Mouse (Mus musculus): ENCODE measurements around the gene Mfng.

The Mfng gene

DNA sequence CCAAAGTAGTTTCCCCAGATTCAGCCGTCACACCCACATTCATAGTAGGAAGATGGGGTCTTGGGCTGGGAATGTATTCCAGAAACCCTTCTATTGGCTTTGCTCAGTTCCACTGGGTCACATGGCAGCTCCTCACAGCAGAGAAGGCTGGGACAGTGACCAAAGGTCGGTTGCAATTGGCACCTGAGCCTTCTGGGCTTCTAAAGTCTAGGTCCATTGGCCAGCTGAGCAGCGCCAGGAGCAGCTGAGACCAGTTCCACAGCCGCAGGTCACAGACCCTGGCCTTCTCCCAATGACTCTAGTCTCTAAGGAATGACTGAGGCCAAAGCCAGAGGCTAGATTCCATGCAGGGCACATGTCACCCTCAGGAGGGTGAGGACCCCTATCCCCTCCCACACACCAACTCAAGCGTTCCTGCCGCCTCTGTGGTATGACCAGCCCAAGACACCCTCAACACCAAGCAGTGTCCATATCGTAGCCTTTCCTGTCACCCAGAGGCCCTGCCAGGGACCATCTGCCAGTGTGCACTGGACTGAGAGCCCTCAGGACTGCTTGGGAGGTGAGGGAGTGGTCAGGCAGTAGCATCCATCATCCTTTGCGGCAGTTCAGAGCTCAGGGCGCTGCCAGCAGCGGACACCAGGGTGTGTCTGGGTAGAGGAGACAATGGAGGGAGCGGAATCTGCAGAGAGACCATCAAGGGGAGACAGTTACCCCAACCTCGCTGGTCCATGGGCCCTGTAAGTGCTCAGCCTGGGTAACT is 17.1 kb downstream of the Mfng start:
- peak; percentile 47 for DNase-seq

- no peak for DNase-seq
These were observed 18.0 kb downstream of the Mfng start for GRCm38 (mm10) chr15:78755226-78755625.

DNA sequence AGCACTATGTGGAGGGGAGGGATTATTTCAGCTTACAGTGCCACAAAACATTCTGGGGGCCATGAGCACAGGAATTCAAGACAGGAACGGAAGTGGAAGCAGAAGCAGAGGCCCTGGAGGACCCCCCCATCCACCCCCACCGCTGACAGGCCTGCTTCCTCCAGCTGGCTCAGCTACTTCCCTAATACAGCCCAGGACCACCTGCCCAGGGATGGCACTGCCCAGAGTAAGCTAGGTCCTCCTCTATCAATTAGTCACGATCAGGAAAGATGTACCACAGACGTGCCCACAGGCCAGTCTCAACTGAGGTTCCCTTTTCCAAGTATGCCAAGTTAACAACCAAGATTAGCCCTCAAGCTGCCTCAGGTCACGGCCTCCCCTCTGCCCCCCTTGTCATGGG is 19.1 kb downstream of the Mfng start:
- DNase-seq: no peak

DNA sequence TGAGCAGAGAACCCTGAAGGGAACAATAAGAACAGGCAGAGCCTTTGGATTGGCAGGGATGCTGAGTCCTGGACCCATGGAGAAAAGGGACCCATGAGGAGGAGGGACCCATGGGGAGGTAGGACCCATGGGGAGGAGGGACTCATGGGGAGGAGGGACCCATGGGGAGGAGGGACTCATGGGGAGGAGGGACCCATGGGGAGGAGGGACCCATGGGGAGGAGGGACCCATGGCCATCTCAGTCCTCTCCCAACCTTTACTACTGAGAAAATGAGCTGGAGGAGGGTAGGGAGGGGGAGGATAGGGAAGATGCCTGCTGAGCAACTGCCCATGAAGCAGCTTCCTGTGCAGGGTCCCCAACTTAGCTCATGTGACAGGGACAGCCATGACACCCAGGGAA is 20.3 kb downstream of the Mfng start:
- DNase-seq: no peak

GRCm38 (mm10) chr15:78750608-78751350 is 22.5 kb downstream of the Mfng start:
- no peak for DNase-seq

DNA sequence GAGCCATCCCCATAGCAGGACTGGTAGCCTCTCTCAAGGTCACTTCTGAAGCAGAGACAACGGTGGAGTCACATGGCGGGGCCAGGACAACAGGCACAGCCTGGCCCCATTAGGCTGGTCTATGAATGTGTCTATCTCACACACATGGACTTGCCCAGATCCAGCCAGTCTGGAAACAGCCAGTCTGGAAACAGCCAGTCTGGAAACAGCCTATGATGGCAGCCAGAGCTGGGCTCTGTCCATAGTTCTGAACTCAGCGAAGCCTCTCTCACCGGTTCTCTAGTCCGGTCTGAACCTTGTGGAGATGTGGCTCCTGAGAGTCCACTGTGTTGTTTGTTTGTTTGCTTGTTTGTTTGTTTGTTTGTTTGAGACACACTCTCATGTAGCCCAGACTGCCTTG is 23.4 kb downstream of the Mfng start:
- peak; percentile 54 for DNase-seq

DNA sequence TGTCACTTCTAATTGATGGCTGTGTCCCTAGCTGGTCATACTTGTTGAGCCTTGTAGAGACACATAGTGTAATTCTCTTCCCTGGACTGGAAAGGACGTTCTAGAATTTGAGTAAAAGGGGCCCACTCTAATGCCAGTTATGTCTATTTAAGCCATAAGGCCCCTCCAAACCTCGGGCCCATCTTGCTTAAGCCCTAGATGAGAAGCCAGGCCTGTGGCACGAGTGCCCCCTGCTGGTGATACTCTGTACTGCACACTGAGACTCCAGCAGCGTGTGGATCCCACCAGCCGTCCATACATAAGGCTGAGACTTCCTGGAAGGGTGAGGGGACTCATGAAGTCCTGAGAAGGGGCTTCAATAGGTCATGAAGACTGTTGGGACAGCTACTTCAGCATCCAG is 29.1 kb downstream of the Mfng start:
- DNase-seq: peak; percentile 74

DNA sequence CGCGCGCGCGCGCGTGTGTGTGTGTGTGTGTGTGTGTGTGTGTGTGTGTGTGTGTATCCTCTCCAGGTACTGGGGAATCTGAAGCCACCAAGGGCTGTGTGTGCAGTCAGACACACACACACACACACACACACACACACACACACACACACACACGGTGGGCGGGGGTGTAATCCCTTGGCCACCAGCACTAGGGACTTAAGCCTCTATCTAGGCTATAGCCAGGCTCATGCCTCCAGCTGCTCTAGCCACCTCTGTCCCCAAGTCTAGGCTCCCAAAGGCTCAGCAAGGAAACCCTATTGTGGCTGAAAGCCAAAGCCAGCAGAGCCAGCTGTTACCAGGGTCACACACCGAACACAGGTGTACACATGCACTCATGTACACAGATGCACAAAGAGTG is 30.4 kb downstream of the Mfng start:
- no peak for DNase-seq

DNA sequence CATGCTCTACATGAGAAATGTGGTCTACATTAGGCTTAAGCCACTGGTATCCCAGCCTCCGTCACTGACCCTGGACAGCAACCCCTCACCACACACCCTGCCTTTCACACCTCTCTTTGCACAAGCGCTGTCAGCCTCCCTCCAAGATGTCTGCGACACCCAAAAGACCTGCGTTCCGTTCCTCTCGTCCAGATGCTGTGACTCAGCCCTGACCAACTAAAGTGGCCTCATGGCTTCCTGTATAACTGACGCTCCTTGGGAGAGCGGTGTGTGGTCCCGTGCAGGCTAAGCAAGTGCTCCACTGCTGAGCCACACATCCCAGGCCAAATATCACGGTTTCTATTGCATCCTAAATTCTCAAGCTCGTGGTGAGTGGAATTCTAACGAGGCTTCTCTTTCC is 32.6 kb downstream of the Mfng start:
- no peak for DNase-seq

GRCm38 (mm10) chr15:78737146-78737545 is 36.1 kb downstream of the Mfng start:
- no peak for DNase-seq

DNA sequence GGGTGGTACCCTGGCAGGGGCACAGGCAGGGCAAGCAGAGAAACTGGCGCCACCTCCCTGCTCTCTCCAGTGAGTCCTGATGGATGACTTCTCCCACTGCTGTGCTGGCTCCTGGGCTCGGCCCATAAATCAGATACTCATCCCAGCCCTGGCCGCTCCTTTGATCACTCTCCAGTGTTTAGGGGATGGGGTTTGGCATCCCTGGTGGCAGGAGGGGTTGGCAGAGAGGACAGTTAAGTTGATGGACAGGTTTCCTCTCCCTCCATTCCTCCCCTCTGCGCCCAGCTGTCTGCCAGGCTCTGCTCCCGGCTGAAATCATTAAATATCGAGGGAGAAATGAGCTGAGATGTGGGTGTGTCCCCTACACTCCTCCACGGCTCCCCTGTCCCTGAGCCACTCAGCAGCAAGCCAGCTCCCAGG is 36.6 kb downstream of the Mfng start:
- no peak for DNase-seq

- no peak for DNase-seq
These were observed 37.1 kb downstream of the Mfng start for GRCm38 (mm10) chr15:78736181-78736579.

DNA sequence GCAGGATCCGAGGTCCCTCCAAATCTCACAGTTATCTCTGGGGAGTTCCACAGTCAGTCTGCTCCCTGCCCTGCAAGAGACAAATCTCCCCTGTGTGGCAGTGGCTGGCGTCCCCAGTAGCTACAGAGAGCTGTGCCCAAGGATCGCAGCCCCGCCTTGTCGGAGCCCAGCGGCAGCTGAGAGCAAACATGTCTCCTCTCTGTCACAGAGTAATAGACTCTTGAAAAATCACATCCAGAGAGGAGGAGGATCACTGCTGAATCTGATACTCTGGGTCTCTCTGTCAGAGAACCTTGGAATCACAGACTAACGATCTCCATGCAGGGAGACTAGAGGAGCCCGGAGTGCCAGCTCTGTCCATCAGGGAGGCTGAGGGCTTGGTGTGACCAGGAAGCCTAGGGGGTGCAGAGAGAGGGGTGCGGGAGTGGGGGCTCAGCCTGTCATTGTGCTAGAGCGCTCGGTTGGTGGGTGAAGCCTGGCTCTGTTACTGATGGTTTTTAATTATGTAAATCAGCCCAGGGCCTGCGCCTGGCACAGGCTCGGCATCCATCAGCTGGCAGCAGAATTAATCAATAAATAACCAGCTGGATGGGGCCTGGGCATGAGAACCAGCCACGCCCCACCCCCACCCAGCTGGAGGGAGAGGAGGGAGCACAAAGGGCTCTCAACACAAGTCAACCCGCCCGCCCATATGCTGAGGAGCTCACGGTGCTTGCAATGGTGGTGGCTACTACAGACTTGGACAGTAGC is 37.7 kb downstream of the Mfng start:
- peak; percentile 46 for DNase-seq

DNA sequence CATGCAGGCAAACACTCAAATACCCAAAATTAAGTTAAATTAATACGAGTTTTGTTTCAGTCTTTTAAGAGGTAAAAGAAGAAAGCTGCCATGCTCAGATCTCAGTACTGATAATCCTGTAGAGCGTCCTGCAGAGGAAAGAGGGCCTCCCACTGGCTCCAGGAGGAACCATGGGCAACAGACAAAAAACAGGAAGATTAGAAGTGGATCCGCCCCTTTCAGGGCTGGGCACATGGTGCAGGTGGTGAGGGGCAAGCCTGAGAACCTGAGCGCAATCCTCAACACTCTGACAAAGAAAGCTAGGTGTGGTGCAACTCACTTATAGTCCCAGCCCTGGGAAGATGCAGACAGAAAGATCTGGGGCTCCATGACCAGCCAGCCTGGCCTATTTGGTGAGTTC is 41.4 kb downstream of the Mfng start:
- DNase-seq: no peak

- no peak for DNase-seq
These were observed 42.8 kb downstream of the Mfng start for GRCm38 (mm10) chr15:78730315-78731049.

DNA sequence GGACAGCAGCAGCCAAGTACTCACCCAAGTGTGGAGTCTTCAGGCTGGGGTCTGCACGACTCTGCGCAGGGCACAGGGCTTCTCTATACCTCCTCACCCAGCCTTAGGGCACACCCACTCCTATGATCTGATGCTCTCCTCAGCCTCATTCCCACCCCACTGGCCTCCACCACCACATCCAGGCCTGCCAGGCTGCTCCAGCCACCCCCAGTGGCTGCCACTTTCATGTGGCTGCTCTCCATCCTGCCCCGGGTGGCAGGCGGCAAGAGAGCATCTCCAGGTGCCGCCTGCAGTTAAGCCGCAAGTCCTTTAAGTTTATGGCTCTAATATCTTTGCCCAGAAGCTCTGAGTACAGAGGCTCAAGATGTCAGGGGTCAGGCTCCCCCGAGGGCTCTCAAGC is 46.6 kb downstream of the Mfng start:
- no peak for DNase-seq

- no peak for DNase-seq
These were observed 52.7 kb downstream of the Mfng start for GRCm38 (mm10) chr15:78720532-78720931.

- peak; percentile 65 for DNase-seq
These were observed 53.2 kb downstream of the Mfng start for GRCm38 (mm10) chr15:78720094-78720493.

DNA sequence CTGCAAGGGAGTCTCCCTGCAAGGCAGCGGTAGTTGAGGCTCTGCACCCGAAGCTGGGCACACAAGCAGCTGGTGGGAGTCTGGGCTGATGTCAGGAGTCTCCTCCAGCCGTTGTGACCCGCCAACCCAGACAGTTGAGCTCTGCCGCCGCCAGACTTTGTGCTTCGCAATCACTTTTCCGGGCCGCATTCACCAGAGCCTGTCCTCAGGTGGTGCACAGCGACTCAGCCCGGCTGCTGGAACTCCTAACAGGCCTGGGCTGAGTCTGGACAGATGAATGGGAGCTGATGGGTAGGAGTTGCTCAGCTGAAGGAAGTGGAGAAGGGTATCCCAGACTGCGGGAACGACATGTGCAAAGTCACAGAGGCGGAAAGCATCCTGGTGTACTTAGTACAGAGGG is 53.9 kb downstream of the Mfng start:
- no peak for DNase-seq

DNA sequence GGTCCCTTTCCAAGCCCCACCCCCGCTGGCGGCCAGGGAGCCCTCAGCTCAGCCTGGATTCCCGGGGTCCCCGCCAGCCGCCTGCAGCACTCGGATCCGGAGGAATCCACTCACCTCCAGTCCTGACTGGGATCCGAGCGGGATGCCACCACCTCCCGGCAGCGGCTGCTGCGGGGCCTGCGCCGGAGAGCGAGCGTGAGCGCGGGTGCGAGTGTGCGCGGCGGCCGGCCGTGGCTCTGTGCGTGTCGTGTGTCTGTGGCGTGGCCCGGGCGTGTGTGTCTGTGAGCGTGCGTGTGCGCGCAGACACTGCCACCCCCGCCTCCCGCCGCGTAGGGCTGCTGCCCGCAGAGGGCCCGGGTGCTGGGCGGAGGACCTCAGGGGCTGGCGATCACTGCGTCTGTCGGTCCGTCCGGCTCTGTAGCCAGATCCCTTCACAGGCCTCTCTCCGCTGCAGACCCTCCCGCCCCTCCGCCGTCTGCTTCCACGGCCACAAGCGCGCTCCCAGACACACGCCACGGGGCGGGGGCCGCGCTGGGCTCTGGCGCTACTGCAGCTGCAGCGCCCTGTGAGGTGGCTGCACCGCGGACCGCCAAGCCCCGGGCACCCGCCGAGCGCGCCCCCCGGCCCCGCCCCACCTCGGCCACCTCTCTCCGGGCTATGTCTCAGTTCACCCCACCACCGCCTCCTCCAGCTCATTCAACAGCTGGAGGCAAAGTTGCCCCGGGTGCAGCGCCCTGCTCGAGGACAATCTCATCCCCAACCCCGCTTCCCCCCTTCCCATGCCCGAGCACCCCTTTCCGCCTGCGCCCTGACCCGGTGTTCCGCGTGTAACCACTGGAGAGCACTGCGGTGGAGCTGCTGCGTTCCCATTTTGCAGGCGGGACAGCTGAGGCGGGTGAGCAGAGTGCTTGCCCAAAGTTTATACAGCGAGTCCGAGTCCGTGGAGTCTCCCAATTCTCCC is 54.7 kb downstream of the Mfng start, which contains the start of gene Elfn2:
TSS of gene Elfn2 (minus strand) at position 482 of the 961 bp plus-strand sequence.
- DNase-seq: no peak

DNA sequence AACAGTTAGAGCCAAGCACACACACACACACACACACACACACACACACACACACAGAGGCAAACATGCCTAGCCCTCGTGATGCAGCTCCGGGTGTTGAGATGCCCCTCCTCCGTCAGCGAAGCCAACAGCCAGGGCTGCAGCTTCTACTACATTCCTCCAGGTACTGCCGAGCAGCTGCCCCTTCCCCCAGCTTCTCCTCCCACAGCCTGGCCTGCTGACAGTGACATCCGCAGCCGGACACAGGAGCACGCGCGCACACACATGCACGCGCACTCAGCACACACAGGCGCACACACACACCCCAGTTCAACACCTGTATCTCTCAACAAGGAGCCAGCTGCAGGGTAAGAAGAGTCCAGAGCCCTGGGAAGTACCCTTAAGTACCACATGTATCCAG is 56.3 kb downstream of the Mfng start:
- no peak for DNase-seq

- DNase-seq: no peak
These were observed 57.4 kb downstream of the Mfng start for GRCm38 (mm10) chr15:78715856-78716255.
